Mouse (Mus musculus): ENCODE measurements around the gene Prkar1a.

Prkar1a gene

GRCm38 (mm10) chr11:109702031-109702815, 53.0 kb downstream of the Prkar1a start:
- intact Hi-C loops (cut with DNase I) = no loop called here

GRCm38 (mm10) chr11:109703845-109704244, 54.6 kb downstream of the Prkar1a start:
- intact Hi-C loops (cut with DNase I) = no loop called here

- intact Hi-C loops (cut with DNase I) = no loop called here
These were observed 55.4 kb downstream of the Prkar1a start for GRCm38 (mm10) chr11:109704311-109705205.

- intact Hi-C loops (cut with DNase I) = no loop called here
These were observed 56.3 kb downstream of the Prkar1a start for GRCm38 (mm10) chr11:109705336-109706054.

- intact Hi-C loops (cut with DNase I) = no loop called here
These were observed 56.8 kb downstream of the Prkar1a start for GRCm38 (mm10) chr11:109706055-109706412.

GRCm38 (mm10) chr11:109706586-109706985, 57.4 kb downstream of the Prkar1a start:
- intact Hi-C loops (cut with DNase I) = no loop called here

GRCm38 (mm10) chr11:109707442-109707841, 58.2 kb downstream of the Prkar1a start:
- intact Hi-C loops (cut with DNase I) = no loop called here

- intact Hi-C loops (cut with DNase I) = no loop called here
These were observed 59.6 kb downstream of the Prkar1a start for GRCm38 (mm10) chr11:109708786-109709185.

- intact Hi-C loops (cut with DNase I) = no loop called here
These were observed 60.3 kb downstream of the Prkar1a start for GRCm38 (mm10) chr11:109709501-109709900.

GRCm38 (mm10) chr11:109714341-109715247, 65.4 kb downstream of the Prkar1a start:
- intact Hi-C loops (cut with DNase I) = no loop called here

- intact Hi-C loops (cut with DNase I) = no loop called here
These were observed 66.1 kb downstream of the Prkar1a start for GRCm38 (mm10) chr11:109715311-109715781.

- intact Hi-C loops (cut with DNase I) = no loop called here
These were observed 67.8 kb downstream of the Prkar1a start for GRCm38 (mm10) chr11:109716981-109717380.

GRCm38 (mm10) chr11:109717448-109717847, 68.2 kb downstream of the Prkar1a start:
- intact Hi-C loops (cut with DNase I) = no loop called here

GRCm38 (mm10) chr11:109717966-109718895, 69.0 kb downstream of the Prkar1a start:
- intact Hi-C loops (cut with DNase I) = no loop called here
